Mouse (Mus musculus) kidney, adult 2 months (tissue): ENCODE results near the gene Grin2d.

Experiments used
- CTCF ChIP-seq: fragments of 200-500 bp; conservative IDR thresholded peaks from 2 replicates; pipeline ENCODE4 v1.5.1; 2011; ENCODE audit warnings: low read depth, mild to moderate bottlenecking, control low read depth, low read length, moderate library complexity, mixed read lengths; ENCODE audit not compliant: insufficient read depth, insufficient read length
- POLR2A ChIP-seq: fragments of 200-500 bp; IDR thresholded peaks from one replicate; pipeline ENCODE4 v1.6.1; 2011; ENCODE audit warnings: low read depth, low read length, control low read depth

GRCm38 (mm10) chr7:45782271-45782670, 95.9 kb downstream of the Grin2d start:
- TF ChIP-seq POLR2A: no peak
- no peak for TF ChIP-seq CTCF
